Comparison of ENCODE assay signal across 7 mouse cellular contexts in the genomic region with DNA sequence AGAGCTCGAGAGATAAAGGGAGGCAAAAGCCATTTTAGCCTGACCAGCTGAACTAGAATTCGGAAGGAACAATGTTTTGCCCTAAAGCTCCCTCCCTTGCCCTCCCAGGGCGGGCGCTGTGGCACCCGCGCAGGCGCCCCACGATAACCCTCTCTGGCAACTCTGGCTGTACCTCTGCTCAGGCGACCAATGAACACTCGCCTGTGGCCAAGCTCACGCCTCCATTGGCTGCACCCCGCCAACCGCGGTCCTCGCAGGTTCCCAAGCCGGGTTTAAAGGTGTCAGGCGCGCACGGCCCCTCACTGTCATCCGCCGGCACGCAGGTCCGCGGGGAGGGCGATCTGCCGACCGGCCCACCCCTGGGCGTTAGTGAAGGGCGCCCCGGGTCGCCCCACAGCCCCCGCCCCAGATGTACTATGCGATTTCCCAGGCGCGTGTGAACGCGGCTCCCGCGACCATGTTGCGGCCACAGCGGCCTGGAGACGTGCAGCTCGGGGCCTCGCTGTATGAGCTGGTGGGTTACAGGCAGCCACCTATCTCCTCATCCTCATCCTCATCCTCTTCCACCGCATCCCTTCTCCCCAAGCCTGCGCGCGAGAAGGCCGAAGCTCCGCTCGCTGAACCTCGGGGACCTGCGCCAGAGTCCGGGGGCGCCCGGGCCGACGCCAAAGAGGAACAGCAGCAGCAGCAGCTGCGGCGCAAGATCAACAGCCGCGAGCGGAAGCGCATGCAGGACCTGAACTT. TPM values are rescaled to one million over a fixed set of nuclear protein-coding genes. Genes with fewer than 3 reads are reported as not detected.
DNase-seq lines count a peak whose midpoint lies in the region; ATAC-seq and TF ChIP-seq lines count a peak whose summit lies in the region.

A gene (plus strand): TSS at position 305 of the 744 bp plus-strand sequence.

- H3K36me3 ChIP-seq in embryonic facial prominence, embryonic 11.5 days (replicated peaks; ENCODE audit: control insufficient read depth, insufficient read depth, low read depth, low read length), result no peaks in the 10 kb centered on the region
- H3K36me3 ChIP-seq in limb, embryonic 12.5 days, result no peaks in the 10 kb centered on the region
- H3K36me3 ChIP-seq in midbrain, embryonic 15.5 days (replicated peaks), result no peaks in the 10 kb centered on the region
- no peaks in the 10 kb centered on the region for H3K36me3 ChIP-seq in testis, adult 2 months (ENCODE audit: control insufficient read depth, insufficient read depth, low read length)

- peak within 1 kb of the TSS; percentile 35 for H3K4me3 ChIP-seq in embryonic facial prominence, embryonic 11.5 days (ENCODE audit: low read depth, low read length)
- H3K4me3 ChIP-seq in limb, embryonic 12.5 days (replicated peaks), result peak within 1 kb of the TSS; percentile 44
- H3K4me3 ChIP-seq in midbrain, embryonic 15.5 days, result peak within 1 kb of the TSS; percentile 54
- H3K4me3 ChIP-seq in testis, adult 2 months (ENCODE audit: control insufficient read depth, low read depth, low read length), result peak within 1 kb of the TSS; percentile 39

- H3K9me3 ChIP-seq in embryonic facial prominence, embryonic 11.5 days (replicated peaks; ENCODE audit: control insufficient read depth, low read length), result no peaks in the 10 kb centered on the region
- H3K9me3 ChIP-seq in limb, embryonic 12.5 days, result no peaks in the 10 kb centered on the region
- no peaks in the 10 kb centered on the region for H3K9me3 ChIP-seq in midbrain, embryonic 15.5 days

- H3K9ac ChIP-seq in embryonic facial prominence, embryonic 11.5 days (replicated peaks; ENCODE audit: low read length), result 0 out of 2 replicates have a peak within 1 kb of the TSS, but pooled peaks have one; percentile 13
- H3K9ac ChIP-seq in limb, embryonic 12.5 days (replicated peaks), result peak within 1 kb of the TSS; percentile 50; the same call in 1 of the 2 replicates
- H3K9ac ChIP-seq in midbrain, embryonic 15.5 days, result peak within 1 kb of the TSS; percentile 35

- no peak for TF ChIP-seq POLR2A in testis, adult 2 months (IDR thresholded peaks at IDR 0.05; ENCODE audit: control insufficient read depth, low read depth, low read length)

- no peak for TF ChIP-seq CTCF in testis, adult 2 months (IDR thresholded peaks at IDR 0.05; ENCODE audit: control insufficient read depth, insufficient read depth, insufficient replicate concordance, low read depth, low read length)

- H3K27ac ChIP-seq in embryonic facial prominence, embryonic 11.5 days (replicated peaks; ENCODE audit: low read depth, low read length), result no peak within 1 kb of the TSS
- no peak within 1 kb of the TSS for H3K27ac ChIP-seq in limb, embryonic 12.5 days
- H3K27ac ChIP-seq in midbrain, embryonic 15.5 days, result no peak within 1 kb of the TSS
- no peak within 1 kb of the TSS for H3K27ac ChIP-seq in testis, adult 2 months (ENCODE audit: control insufficient read depth, insufficient read depth, low read depth, low read length)

- H3K27me3 ChIP-seq in embryonic facial prominence, embryonic 11.5 days (ENCODE audit: control insufficient read depth, insufficient read depth, low read length), result peaks cover 76% of the 10 kb centered on the region
- peaks cover 100% of the 10 kb centered on the region for H3K27me3 ChIP-seq in limb, embryonic 12.5 days
- H3K27me3 ChIP-seq in midbrain, embryonic 15.5 days (replicated peaks), result peaks cover 90% of the 10 kb centered on the region
- H3K27me3 ChIP-seq in testis, adult 2 months (ENCODE audit: control insufficient read depth, insufficient read depth, low read length), result no peaks in the 10 kb centered on the region

- peaks cover 9% of the 10 kb centered on the region for H3K4me1 ChIP-seq in embryonic facial prominence, embryonic 11.5 days (ENCODE audit: control insufficient read depth, insufficient read depth, low read length)
- H3K4me1 ChIP-seq in limb, embryonic 12.5 days (replicated peaks), result peaks cover 34% of the 10 kb centered on the region
- H3K4me1 ChIP-seq in midbrain, embryonic 15.5 days, result peaks cover 28% of the 10 kb centered on the region
- peaks cover 11% of the 10 kb centered on the region for H3K4me1 ChIP-seq in testis, adult 2 months (ENCODE audit: control insufficient read depth, insufficient read depth, low read length)

- ATAC-seq in embryonic facial prominence, embryonic 11.5 days (replicated peaks; ENCODE audit: insufficient number of reproducible peaks, low FRiP score, low TSS enrichment, low read depth), result peak; percentile 86
- peak; percentile 73; the same call in 1 of the 2 replicates for ATAC-seq in limb, embryonic 12.5 days (ENCODE audit: insufficient number of reproducible peaks, insufficient read depth, low FRiP score, low TSS enrichment, low read depth)
- ATAC-seq in midbrain, embryonic 15.5 days (replicated peaks), result peak; percentile 95

- peak; percentile 50 for DNase-seq in brain, embryonic 18.5 days (ENCODE audit: low read depth, low spot score)
- peak; percentile 70 for DNase-seq in embryonic facial prominence, embryonic 11.5 days (ENCODE audit: low spot score)
- peak; percentile 38 for DNase-seq in heart, adult 8-10 months (ENCODE audit: low spot score)
- DNase-seq in kidney, adult 9 months, result peak; percentile 13

- H3K4me2 ChIP-seq in embryonic facial prominence, embryonic 11.5 days (ENCODE audit: low read depth, low read length), result peak within 1 kb of the TSS; percentile 86
- peak within 1 kb of the TSS; percentile 81 for H3K4me2 ChIP-seq in limb, embryonic 12.5 days
- peak within 1 kb of the TSS; percentile 95 for H3K4me2 ChIP-seq in midbrain, embryonic 15.5 days

- under 1% methylated on average over 64 of the region's 64 CpGs for WGBS in embryonic facial prominence, embryonic 11.5 days
- under 1% methylated on average over 63 of the region's 64 CpGs for WGBS in limb, embryonic 12.5 days
- WGBS in midbrain, embryonic 15.5 days, result under 1% methylated on average over 64 of the region's 64 CpGs

RNA-seq across cellular contexts. Expression of the gene that starts here (rescaled TPM):
- polyA plus RNA-seq in embryonic facial prominence, embryonic 11.5 days (2014; fragmentation: Nextera tagmentation; extraction: Ambion mirVana), result 2.5 and 2.7 TPM in 2 replicates
- not detected for total RNA-seq in heart, adult 8-10 months (2022)
- polyA plus RNA-seq in limb, embryonic 12.5 days (2016; fragmentation: Nextera tagmentation; extraction: Ambion mirVana), result 0.09 TPM in 1 of 2 replicates, not detected in the other
- polyA plus RNA-seq in midbrain, embryonic 15.5 days (2015; fragmentation: Nextera tagmentation; extraction: Ambion mirVana), result 79.2 and 81.5 TPM in 2 replicates
- polyA plus RNA-seq in testis, adult 2 months (2012; rRNA removed), result 3.2 and 3.3 TPM in 2 replicates

Comparison
In these comparisons a context has a peak if more than half of its experiments do, and no peak if none do; other contexts are left out.
1. RNA of the gene that starts here (polyA plus RNA-seq): 79.2 to 81.5 TPM in midbrain, embryonic 15.5 days; 3.2 to 3.3 TPM in testis, adult 2 months, 2.5 to 2.7 TPM in embryonic facial prominence, embryonic 11.5 days and 0.09 TPM in limb, embryonic 12.5 days; every median in the first group is over 10 times any median in the second.
2. Peak in DNase-seq in heart, adult 8-10 months; RNA of the gene not detected or under 1 TPM.
3. Peak in ATAC-seq, H3K4me3 ChIP-seq, H3K9ac ChIP-seq and H3K4me2 ChIP-seq in limb, embryonic 12.5 days; RNA of the gene not detected or under 1 TPM.
4. DNase-seq: peak in every context shown above with its lines; median percentile 70 in embryonic facial prominence, embryonic 11.5 days; 50 in brain, embryonic 18.5 days; 38 in heart, adult 8-10 months; 13 in kidney, adult 9 months.
5. Peak in every context shown above with its lines, with median percentiles within 50 percentile points of each other: ATAC-seq, H3K4me2 ChIP-seq, H3K4me3 ChIP-seq and H3K9ac ChIP-seq.